Mouse (Mus musculus) heart, postnatal 14 days (tissue): ENCODE data around the gene Pspc1. TPM values are rescaled to one million over a fixed set of nuclear protein-coding genes. Genes with fewer than 3 reads are reported as not detected.
"Not testable (repeated sequence)": the region's sequence is repeated elsewhere in the genome, so short reads cannot be mapped to it uniquely, and the experiment has no call there.

Source experiments
- DNase-seq, 2 experiments: peaks; one replicate each; pipeline ENCODE4 v3.0.0; 2021 to 2022
- intact Hi-C: fragments of 180-260 bp; cut with DNase I; formaldehyde crosslinking; loops from one replicate; pipeline ENCODE4 v1.15.1; 2025
- long read RNA-seq, 2 experiments: library from polyadenylated mRNA; stranded (forward); transcript quantifications; one replicate each; pipeline ENCODE4 v2.0.0; 2021
- total RNA-seq, 2 experiments: library from RNA; stranded (reverse); gene quantifications; 2 replicates each; pipeline ENCODE4 v1.2.3; 2021

The Pspc1 gene
- total RNA-seq, result 10 to 100 TPM; 13.3 to 16.4 TPM
- long read RNA-seq, experiment 1, full-length matches to known transcripts, result 9 of 14 reads
- long read RNA-seq, experiment 1, partial matches to known transcripts, result 1 of 14 reads
- long read RNA-seq, experiment 1, other reads (novel, unspliced or antisense), result 4 of 14 reads
- long read RNA-seq, experiment 2, full-length matches to known transcripts, result 10 of 14 reads
- long read RNA-seq, experiment 2, partial matches to known transcripts, result 0 of 14 reads
- long read RNA-seq, experiment 2, other reads (novel, unspliced or antisense), result 4 of 14 reads

- intact Hi-C loops, result no loop called here
- DNase-seq, result peak; percentile 98
Observed at GRCm38 (mm10) chr14:56778200-56778932, at the start of gene Pspc1. Pspc1 (minus strand) TSS chr14:56778316.

- no peak for DNase-seq
- intact Hi-C loops, result no loop called here
Observed at GRCm38 (mm10) chr14:56824562-56824961, 46.4 kb upstream of the Pspc1 start.

- intact Hi-C loops, result no loop called here
- no peak for DNase-seq
Observed at GRCm38 (mm10) chr14:56817616-56818015, 39.5 kb upstream of the Pspc1 start.

GRCm38 (mm10) chr14:56817131-56817530, 39.0 kb upstream of the Pspc1 start:
- DNase-seq, result no peak
- intact Hi-C loops, result no loop called here

GRCm38 (mm10) chr14:56816541-56816940, 38.4 kb upstream of the Pspc1 start:
- no peak for DNase-seq
- intact Hi-C loops, result no loop called here

GRCm38 (mm10) chr14:56812520-56813036, 34.5 kb upstream of the Pspc1 start:
- intact Hi-C loops, result loop anchor here (5.0 kb wide), 1 partner anchor 75 kb away; the partner anchor contains the start of gene Zmym2
- DNase-seq, result peak; percentile 67 to 77

- intact Hi-C loops, result loop anchor here (5.0 kb wide), 1 partner anchor 75 kb away; the partner anchor contains the start of gene Zmym2
- DNase-seq, result peak; percentile 86 to 91
Observed at GRCm38 (mm10) chr14:56811701-56812339, 33.7 kb upstream of the Pspc1 start, which contains the start of gene Zmym5. Zmym5 (minus strand) TSS chr14:56811716.

GRCm38 (mm10) chr14:56810781-56811690, 32.9 kb upstream of the Pspc1 start:
- peak; percentile 49 to 66 for DNase-seq
- intact Hi-C loops, result loop anchor here (5.0 kb wide), 1 partner anchor 76 kb away; the partner anchor contains the start of gene Zmym2

GRCm38 (mm10) chr14:56793243-56793642, 15.1 kb upstream of the Pspc1 start:
- DNase-seq, result peak; percentile 43 to 48
- intact Hi-C loops, result loop anchor here (5.0 to 10.0 kb wide), 2 partner anchors 126 to 418 kb away; partner anchors contain the start of gene Mphosph8

- intact Hi-C loops, result no loop called here
- no peak for DNase-seq
Observed at GRCm38 (mm10) chr14:56784575-56784974, 6.5 kb upstream of the Pspc1 start.

GRCm38 (mm10) chr14:56778933-56779300, 801 bp upstream of the Pspc1 start:
- intact Hi-C loops, result no loop called here
- no peak for DNase-seq

GRCm38 (mm10) chr14:56777360-56778136, 568 bp downstream of the Pspc1 start:
- intact Hi-C loops, result no loop called here
- peak; percentile 76 for DNase-seq

- intact Hi-C loops, result no loop called here
- no peak for DNase-seq
Observed at GRCm38 (mm10) chr14:56776571-56777238, 1.4 kb downstream of the Pspc1 start.

- intact Hi-C loops, result no loop called here
- no peak for DNase-seq
Observed at GRCm38 (mm10) chr14:56775416-56775815, 2.7 kb downstream of the Pspc1 start.

- DNase-seq, intact Hi-C loops: not testable (repeated sequence)
Observed at GRCm38 (mm10) chr14:56766438-56766837, 11.7 kb downstream of the Pspc1 start.

- intact Hi-C loops, DNase-seq: not testable (repeated sequence)
Observed at GRCm38 (mm10) chr14:56765117-56765516, 13.0 kb downstream of the Pspc1 start.

- DNase-seq, result no peak
- intact Hi-C loops, result no loop called here
Observed at GRCm38 (mm10) chr14:56751282-56751681, 26.8 kb downstream of the Pspc1 start.

- DNase-seq, result no peak
- intact Hi-C loops, result no loop called here
Observed at GRCm38 (mm10) chr14:56740175-56740574, 37.9 kb downstream of the Pspc1 start.
